Mouse (Mus musculus): ENCODE measurements around the gene Necap2. TPM values are rescaled to one million over a fixed set of nuclear protein-coding genes. Genes with fewer than 3 reads are reported as not detected.
A peak's percentile ranks its signal among the peaks of the same experiment; 100 is the strongest.

Necap2 gene
- total RNA-seq, 2 experiments from 2014 or later = 70.2 to 133 TPM

GRCm38 (mm10) chr4:141074109-141074508 lies 4.0 kb downstream of the Necap2 start:
- ATAC-seq (ENCODE audit: poor library complexity, severe bottlenecking) = no peak

- no peak for ATAC-seq (ENCODE audit: poor library complexity, severe bottlenecking)
Observed at GRCm38 (mm10) chr4:141073661-141074060, 4.5 kb downstream of the Necap2 start.

- no peak for ATAC-seq (ENCODE audit: poor library complexity, severe bottlenecking)
Observed at GRCm38 (mm10) chr4:141072502-141072901, 5.7 kb downstream of the Necap2 start.

GRCm38 (mm10) chr4:141069731-141070130 lies 8.4 kb downstream of the Necap2 start:
- peak; percentile 53 for ATAC-seq (ENCODE audit: poor library complexity, severe bottlenecking)

- no peak for ATAC-seq (ENCODE audit: poor library complexity, severe bottlenecking)
Observed at GRCm38 (mm10) chr4:141068655-141069054, 9.5 kb downstream of the Necap2 start.

GRCm38 (mm10) chr4:141067516-141068046 lies 10.6 kb downstream of the Necap2 start:
- ATAC-seq (ENCODE audit: poor library complexity, severe bottlenecking) = no peak

GRCm38 (mm10) chr4:141066709-141067515 lies 11.2 kb downstream of the Necap2 start:
- ATAC-seq (ENCODE audit: poor library complexity, severe bottlenecking) = no peak

- peak; percentile 63 for ATAC-seq (ENCODE audit: poor library complexity, severe bottlenecking)
Observed at GRCm38 (mm10) chr4:141065123-141065522, 13.0 kb downstream of the Necap2 start.

GRCm38 (mm10) chr4:141064104-141064659 lies 14.0 kb downstream of the Necap2 start:
- no peak for ATAC-seq (ENCODE audit: poor library complexity, severe bottlenecking)

- ATAC-seq (ENCODE audit: poor library complexity, severe bottlenecking) = peak; percentile 87
Observed at GRCm38 (mm10) chr4:141060426-141061301, 17.5 kb downstream of the Necap2 start, which contains the start of gene Crocc. Gene Crocc, minus strand, starts transcription at chr4:141060550.

GRCm38 (mm10) chr4:141059616-141060425 lies 18.3 kb downstream of the Necap2 start:
- ATAC-seq (ENCODE audit: poor library complexity, severe bottlenecking) = no peak

- ATAC-seq (ENCODE audit: poor library complexity, severe bottlenecking) = no peak
Observed at GRCm38 (mm10) chr4:141058835-141059234, 19.3 kb downstream of the Necap2 start.

GRCm38 (mm10) chr4:141056970-141057369 lies 21.2 kb downstream of the Necap2 start:
- no peak for ATAC-seq (ENCODE audit: poor library complexity, severe bottlenecking)

- no peak for ATAC-seq (ENCODE audit: poor library complexity, severe bottlenecking)
Observed at GRCm38 (mm10) chr4:141053568-141054161, 24.5 kb downstream of the Necap2 start.

- no peak for ATAC-seq (ENCODE audit: poor library complexity, severe bottlenecking)
Observed at GRCm38 (mm10) chr4:141053138-141053537, 25.0 kb downstream of the Necap2 start.

GRCm38 (mm10) chr4:141052442-141052841 lies 25.7 kb downstream of the Necap2 start:
- ATAC-seq (ENCODE audit: poor library complexity, severe bottlenecking) = no peak

- ATAC-seq (ENCODE audit: poor library complexity, severe bottlenecking) = no peak
Observed at GRCm38 (mm10) chr4:141049476-141049835, 28.7 kb downstream of the Necap2 start.

GRCm38 (mm10) chr4:141048810-141049475 lies 29.2 kb downstream of the Necap2 start:
- no peak for ATAC-seq (ENCODE audit: poor library complexity, severe bottlenecking)

- peak; percentile 76 for ATAC-seq (ENCODE audit: poor library complexity, severe bottlenecking)
Observed at GRCm38 (mm10) chr4:141044816-141045215, 33.3 kb downstream of the Necap2 start.
